Mouse (Mus musculus): Measurements from ENCODE around the gene Dnaaf2. TPM values are rescaled to one million over a fixed set of nuclear protein-coding genes. Genes with fewer than 3 reads are reported as not detected.

Gene Dnaaf2
- total RNA-seq (2021): 1 to 10 TPM; 2.5 to 2.6 TPM

DNA sequence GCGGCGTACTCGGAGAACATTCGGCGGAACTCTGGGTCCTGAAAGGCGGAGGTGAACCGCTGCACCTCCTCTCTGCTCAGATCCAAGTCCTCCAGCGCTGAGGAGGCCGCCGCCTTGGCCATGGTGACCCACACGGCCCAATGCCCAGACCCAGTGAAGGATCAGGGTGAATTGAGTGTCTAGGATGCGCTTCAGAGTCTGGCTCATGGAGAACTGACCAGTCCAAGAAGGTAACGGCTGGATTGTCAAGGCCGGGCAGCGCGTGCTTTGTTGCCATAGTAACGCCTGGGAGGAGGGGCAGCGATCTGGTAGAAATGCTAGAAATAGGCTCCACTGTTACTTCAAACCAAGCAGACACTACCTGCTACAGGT lies at the start of gene Dnaaf2:
Dnaaf2 (minus strand) TSS at position 266 of the 372 bp plus-strand sequence.
- intact Hi-C loops (cut with DNase I): loop anchor here (5.0 kb wide), 1 partner anchor 99 kb away; the partner anchor contains the start of gene Klhdc2
- peak; percentile 77 for DNase-seq

DNA sequence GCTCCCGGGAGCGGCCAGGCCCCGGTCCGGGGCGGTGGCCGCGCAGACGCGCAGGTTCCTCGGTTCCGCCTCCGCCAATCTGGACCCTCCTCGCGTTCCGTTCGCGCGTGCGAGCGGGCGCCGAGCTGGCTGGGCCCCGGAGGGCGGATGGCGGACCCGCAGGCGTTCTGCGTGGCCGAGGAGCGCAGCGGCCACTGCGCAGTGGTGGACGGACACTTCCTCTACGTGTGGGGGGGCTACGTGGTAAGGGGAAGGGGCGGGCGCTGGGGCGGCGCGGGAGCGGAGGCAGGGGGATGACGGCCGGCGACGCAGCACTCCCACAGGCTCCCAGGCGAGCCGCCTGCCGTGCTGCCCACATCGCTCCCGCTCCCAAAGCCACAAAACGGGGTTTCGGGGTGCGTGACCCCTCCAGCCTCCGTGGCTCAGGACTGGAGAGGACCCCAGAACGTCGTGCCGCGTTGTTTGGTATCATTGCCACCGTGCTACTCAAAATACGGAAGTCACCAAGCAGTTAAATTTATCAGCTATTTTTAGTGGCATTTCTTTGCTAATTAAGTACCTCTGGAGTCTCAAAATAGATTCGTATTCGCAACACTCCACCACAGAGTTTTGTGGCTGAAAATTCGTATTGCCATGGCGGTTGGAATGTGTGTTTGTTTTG lies 43.7 kb upstream of the Dnaaf2 start:
- peak; percentile 76 for DNase-seq
- intact Hi-C loops (cut with DNase I): no loop called here

DNA sequence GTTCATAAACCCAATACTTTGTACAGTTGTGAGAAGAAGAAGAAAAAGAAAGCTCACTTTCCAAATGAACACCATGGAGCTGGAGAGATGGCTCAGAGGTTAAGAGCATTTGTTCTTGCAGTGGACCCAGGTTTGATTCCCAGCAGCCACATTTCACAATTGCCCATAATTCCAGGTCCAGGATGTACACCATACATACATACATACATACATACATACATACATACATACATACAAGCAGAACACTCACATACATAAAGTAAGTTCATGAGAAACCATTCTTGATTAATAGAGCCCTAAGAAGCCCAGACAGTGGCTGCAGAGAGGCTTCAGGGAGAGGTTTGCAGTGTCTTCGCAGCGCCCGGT lies 43.2 kb upstream of the Dnaaf2 start:
- intact Hi-C loops (cut with DNase I): no loop called here
- DNase-seq: no peak

DNA sequence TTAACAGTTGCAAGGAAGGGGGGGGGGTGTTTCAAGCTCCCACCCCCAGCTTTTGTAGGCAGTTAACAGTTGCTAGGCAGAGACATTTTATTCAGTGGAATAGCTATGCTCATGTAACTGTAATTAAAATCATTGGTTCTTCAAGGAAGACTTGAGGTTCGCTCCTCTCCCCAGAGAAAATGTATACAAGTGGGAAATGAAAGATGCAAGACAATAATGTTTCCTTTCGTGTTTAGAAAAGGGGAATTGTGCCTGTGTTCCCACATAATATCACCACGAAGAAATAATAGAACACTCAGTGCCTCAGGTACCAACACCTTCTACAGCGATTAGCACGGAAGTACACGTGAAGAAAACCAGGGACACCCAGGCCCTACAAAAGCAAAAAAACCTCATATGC lies 42.6 kb upstream of the Dnaaf2 start, which contains the start of gene Klhdc1:
Klhdc1 (plus strand) TSS at position 301 of the 400 bp plus-strand sequence.
- intact Hi-C loops (cut with DNase I): no loop called here
- DNase-seq: no peak

DNA sequence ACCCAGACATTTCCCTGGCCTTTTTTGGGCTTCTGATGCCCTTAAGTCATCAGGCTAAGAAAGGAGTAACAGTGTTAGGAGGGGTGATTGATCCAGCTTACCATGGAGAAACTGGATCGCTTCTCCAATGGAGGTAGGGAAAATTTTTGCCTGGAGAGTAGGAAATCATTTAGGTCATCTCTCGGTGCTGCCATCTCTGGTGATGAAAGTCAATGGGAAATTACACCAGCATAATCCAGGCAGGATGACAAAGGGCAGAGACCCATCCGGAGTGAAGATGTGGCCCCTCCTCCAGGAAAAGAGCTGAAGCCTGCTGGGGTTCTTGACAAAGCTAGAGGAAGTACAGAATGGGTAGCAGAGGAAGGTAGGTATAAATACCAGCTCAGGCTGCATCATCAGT lies 40.1 kb upstream of the Dnaaf2 start:
- intact Hi-C loops (cut with DNase I): no loop called here
- no peak for DNase-seq

DNA sequence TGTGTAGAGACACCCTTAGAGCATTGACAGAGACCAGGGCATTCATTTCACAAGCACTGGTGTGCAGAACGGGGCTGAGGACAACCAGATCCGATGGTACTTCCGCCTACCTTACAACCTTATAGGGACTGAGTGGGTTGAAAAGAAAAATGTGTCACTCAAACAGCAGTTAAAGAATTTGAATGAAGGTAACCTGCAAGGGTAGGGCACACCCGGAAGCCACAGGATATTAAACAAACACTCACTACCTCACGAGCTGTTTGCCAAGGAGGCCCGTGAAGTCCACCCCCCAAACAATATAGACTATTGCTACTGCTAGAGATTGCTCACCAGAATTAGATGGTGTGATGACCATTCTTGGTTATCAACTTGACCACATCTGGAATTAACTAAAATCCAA lies 37.6 kb upstream of the Dnaaf2 start:
- no peak for DNase-seq
- intact Hi-C loops (cut with DNase I): no loop called here

DNA sequence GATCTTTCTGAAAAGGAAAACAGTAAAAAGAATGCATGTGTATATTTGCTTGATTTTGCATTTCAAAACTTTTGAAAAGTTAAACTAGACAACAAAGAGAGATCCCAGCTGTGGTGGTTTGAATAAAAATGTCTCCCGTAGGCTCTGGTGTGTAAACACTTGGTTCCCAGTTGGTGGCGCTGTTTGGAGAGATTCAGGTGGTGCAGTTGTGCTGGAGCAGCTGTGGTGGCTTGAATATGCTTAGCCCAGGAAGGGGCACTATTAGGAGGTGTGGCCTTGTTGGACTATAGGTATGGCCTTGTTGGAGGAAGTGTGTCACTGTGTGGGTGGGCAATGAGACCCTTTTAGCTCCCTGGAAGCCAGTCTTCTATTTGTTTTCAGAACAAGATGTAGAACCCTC lies 31.0 kb upstream of the Dnaaf2 start:
- intact Hi-C loops (cut with DNase I): no loop called here

DNA sequence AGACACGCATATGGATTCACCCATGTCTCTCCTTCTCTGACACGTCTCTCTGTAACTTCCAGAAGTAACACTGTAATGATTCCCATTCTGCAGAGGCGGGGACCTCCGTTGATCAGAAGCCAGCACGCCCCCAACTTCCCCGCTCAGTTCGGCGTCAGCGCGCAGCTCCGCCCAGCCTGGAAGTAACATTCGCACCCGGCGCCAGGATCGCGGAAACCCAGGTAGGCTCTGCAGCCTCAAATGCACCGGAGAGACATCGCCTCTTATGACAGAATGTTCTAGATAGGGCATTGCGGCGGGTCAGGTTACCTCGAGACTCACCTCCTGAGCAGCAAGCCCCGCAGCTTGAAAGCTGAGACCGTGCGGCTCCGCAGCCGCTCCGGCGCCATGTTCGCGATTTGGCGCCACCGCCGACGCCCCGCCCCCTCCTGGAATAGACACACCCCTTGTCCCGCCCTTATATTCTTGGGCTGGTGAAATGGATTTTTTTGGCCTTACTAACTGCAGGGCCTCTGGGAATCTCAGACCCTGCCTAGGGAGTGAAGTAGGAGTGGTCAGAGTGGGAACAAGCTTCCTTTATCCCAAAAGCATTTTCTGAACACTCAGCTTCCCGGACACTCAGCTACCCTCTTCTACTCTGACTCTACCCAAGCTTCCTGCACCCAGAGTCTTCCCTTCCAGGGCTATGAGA lies 29.7 kb upstream of the Dnaaf2 start, which contains the start of gene Pole2:
Pole2 (minus strand) TSS at position 420 of the 691 bp plus-strand sequence.
- intact Hi-C loops (cut with DNase I): no loop called here
- peak; percentile 89 for DNase-seq

More for the DNA sequence above, 31.0 kb upstream of the Dnaaf2 start:
- no peak for DNase-seq

DNA sequence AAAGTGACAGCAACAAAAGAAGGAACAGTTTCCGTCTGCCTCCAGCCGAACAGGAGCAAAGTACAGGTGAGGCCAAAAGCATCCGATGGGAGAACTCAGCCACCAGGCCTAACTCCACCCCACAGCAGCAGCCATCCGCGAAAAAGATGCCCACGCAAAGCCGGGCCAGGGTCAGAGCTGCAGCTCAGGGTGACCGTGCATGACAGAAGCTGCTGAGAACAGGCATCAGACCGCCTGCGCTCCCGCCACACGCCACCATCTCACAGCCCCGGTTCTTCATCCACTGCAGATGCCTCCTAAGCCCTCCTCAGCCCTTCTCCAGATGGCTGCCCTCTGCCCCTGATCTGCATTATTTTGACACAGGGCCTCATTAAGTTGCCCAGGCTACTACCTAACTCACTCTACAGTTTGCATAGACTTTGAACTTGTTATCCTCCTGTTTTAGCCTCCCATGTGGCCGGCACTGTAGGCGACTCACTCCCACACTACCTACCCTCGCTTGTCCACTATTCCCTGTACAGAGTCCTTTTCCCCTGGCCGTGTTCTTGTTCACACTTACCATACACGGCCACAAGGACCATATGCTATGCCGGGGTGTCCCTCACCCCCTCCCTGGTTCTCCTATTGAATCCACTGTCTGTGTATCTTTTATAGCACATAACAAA lies 22.5 kb upstream of the Dnaaf2 start:
- no peak for DNase-seq
- intact Hi-C loops (cut with DNase I): no loop called here

DNA sequence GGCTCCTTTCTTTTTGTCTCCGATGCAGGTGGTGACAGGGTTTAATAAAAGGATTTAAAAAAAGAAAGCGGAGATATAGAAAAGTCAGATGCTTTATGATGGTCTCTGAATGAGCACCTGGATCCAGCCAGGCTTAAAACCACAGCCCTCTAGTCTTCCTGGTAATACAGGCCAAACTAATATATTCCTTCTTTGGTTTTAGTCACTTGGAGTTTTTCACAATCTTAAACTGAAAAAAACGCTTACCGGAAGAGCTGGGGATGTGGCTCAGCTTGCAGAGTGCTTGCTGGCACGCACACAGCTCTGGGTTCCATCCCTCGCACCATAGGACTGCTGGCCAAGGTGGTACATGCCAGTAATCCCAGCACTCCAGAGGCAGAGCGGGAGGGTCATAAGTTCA lies 18.4 kb upstream of the Dnaaf2 start:
- intact Hi-C loops (cut with DNase I): no loop called here
- no peak for DNase-seq

DNA sequence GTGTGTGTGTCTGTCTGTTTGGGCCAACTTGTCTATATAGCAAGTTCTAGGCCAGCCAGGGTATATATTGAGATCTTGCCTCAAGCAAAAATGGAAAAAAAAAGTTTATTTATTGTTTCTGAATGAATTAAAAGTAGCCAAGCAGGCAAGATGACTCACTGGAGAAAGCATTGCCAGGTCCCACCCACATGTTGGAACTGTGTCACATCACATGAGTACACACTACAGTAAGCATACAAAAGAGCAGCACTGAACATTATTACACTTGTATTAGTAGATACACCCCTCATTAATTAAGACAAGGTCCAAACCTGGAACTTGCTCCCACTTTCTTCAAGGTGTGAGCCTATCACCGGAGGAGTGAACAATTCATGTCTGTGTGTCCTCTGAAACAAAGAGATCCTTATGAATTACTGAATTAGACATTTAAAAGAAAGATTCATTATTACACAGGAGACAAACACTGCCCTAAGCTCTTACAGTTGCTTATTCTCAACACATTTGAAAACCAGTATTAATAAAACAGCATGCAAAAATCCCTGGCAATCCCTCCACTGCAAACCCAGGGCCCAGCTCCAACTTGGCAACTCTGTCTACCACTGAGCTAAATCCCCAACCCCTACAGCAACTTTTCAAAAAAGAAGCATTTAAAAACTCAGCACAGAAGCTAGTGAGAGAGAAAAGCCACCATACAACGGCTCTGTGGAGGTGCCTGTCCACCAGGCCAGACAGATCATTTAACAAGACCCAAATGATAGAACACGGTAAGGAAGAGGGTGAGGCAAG lies 17.0 kb upstream of the Dnaaf2 start:
- no peak for DNase-seq
- intact Hi-C loops (cut with DNase I): no loop called here

DNA sequence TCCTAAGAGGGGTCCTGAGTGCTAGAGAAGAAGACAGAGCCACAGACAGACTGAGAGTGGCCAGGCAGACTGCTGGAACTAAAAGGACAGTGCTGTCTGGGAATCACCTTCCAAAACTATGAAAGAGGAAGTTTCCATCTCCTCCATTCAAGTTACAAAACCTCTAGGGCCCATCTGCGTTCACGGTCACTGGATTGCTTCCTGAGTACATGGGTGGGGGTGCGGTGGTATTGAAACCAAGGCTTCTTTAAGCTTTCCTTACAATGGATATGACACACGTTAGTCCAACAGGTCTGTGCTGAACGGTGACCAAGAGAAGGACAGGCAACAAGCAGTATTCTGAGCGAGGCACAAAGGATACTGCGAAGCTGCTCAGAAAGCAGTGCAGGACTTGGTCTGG lies 16.2 kb upstream of the Dnaaf2 start:
- DNase-seq: no peak
- intact Hi-C loops (cut with DNase I): no loop called here

DNA sequence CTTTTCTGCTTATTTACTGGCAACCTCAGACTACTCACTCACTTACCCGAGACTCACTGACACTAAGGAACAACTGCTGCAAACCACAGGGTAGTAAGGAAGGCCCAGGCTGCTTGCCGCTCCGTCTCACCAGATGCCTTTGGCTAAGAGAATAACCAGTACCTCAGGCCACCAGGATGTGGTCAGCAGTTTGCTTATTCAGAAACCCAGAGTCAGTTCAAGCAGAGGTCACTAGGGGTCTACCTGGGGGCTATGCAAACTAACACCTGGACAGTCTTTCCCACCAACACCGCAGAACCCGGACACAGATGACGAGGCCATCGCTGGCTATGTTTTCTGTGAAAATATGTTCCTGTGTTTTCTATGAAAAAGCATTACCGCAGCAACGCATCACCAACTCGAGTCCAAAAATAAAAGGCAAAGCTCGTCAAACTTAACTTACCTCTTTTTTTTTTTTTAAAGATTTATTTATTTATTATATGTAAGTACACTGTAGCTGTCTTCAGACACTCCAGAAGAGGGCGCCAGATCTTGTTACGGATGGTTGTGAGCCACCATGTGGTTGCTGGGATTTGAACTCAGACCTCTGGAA lies 15.1 kb upstream of the Dnaaf2 start:
- intact Hi-C loops (cut with DNase I): no loop called here
- DNase-seq: no peak

DNA sequence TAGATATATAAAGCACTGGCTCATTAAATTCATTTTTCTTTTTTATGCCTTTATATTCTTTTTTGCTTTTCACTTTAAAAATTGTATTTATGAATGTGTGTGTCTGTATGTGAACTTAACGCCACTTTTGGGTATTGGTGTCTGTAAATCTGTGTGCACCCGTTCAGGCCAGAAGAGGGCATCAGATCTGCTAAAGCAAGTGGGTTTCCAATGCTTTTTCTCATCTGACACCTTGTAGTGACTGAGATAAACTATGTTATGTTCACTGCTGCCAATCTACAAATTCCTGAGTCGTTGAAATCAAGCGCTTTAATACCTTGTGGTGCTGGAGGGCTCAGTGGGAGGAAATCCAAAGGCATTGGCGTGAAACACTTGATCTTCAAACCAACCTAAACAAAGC lies 12.8 kb upstream of the Dnaaf2 start:
- DNase-seq: peak; percentile 17
- intact Hi-C loops (cut with DNase I): no loop called here

DNA sequence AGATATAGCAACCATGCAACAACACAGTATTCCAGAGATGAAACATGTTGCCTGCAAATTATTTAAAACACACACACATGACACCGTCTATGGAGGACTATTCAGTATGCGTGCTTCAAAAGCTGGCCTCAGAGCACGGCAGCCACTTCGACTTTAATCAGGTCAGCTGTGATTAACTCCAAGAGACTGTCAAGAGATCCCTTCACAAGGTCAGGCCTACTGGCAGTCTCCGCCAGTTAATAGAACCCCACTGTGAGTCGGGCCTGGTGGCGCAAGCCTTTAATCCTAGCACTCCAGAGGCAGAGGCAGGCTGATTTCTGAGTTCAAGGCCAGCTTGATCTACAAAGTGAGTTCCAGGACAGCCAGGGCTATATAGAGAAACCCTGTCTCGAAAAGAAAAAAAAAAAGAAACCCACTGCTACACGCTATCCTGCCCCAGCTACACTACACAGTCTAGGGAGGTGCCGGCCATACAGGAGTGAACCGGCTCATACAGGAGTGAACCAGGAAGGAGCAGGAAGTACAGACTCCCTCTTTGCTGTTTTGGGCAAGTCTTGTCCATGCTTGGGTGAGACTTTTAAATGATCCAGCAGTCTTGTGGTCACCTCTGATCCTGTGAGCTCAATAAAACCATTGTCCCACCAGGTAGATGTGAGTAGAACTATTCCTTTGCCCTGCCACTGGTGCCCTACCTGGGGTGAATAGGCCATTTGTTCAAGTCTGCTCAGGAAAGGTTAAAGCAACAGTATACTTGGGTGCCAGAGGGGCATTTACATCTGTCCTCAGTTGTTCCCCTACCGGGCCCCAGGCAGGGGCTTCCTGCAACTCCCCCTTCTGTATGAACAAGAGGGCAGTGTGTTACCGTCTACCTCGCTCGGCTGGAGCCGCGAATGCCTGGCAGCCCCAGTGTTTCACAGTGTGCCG lies 12.1 kb upstream of the Dnaaf2 start:
- intact Hi-C loops (cut with DNase I): no loop called here
- no peak for DNase-seq

DNA sequence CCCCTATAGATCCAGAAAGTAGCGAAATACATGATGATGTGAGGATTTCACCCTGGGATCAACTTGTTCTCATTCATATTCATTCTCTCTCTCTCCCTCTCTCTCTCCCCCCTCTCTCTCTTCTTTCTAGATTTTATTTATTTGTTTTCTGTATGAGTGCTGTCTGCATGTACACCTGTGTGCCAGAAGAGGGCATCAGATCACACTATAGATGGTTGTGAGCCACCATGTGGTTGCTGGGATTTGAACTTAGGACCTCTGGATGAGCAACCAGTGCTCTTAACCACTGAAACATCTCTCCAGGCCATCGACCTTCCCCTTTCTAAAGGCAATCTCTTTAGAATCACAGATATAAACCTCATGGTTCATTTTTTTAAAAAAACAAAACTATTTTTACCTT lies 10.3 kb upstream of the Dnaaf2 start:
- no peak for DNase-seq
- intact Hi-C loops (cut with DNase I): no loop called here

DNA sequence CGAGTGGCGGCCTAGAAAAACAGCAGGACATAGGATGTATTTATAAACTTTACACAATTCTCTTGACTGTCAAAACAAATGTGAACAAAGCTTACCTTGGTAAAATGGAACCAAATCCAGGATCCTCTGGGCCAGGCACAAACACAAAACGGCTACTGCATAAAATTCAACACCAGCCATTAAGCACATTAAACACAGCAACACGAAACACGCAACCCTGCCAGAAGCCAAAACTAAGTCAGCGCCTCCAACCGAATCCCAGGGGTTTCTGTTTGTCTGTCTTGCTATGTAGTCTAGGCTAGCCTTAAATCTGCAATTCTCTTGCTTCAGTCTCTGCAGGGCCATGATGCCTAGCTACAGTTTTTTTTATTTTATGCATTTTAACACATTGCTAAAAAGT lies 9.7 kb upstream of the Dnaaf2 start:
- intact Hi-C loops (cut with DNase I): no loop called here
- DNase-seq: no peak

DNA sequence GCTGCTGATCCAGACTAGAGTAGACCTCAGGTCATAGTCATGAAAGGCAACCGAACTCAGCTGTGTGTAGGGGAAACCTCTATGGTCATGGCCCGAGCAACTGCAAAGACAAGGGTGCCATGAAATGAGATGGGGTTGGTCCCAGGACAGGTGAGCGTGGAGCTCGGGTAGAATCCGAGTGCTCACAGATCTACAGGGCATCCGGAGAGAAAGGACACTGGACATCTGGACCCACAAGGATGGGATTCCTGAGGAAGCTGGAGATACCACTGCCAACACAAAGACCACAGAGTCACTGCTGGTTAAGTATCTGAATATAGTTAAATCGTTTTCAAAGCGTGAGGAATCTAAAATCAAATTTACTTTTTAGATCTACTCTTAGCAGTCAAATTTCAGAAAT lies 9.2 kb upstream of the Dnaaf2 start:
- no peak for DNase-seq
- intact Hi-C loops (cut with DNase I): no loop called here

DNA sequence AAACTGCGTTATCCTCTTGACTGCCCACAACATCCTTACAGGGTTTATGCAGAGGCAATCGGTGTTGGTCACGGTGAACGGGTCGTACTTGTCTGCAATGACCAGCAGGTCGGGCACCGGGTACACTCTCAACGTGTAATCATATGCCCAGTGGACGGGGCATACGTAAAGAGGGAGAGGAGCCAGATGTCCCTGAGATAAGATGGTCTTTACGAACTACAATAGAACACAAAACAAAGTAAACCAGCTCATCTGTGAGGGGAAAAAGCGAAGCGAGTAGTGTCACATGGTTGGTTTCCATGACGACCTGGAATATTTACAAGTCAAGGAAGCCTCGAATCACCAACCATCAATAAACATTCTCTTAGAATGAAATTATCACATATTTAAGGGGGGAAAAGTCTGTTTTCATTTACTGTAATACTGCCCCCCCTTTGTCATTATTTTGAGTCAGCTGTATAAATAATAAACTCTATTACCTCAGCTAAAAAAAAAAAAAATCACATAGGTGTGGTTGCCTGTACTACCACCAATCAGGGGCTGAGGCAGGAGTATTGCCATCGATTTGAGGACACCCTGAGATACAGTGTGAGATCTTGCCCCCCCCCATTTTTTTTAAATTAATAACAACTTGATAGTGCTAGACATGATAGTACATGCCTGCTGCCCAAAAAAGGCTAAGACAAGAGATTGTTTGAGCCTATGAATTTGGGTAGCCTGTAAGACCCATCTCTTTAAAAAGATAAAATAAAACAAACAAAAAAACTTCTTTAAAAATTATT lies 6.0 kb upstream of the Dnaaf2 start, which contains the start of gene Gm49384:
Gm49384 (minus strand) TSS at position 216 of the 782 bp plus-strand sequence.
- no peak for DNase-seq
- intact Hi-C loops (cut with DNase I): no loop called here
